Mouse (Mus musculus): Measurements from ENCODE around the gene Celf2. TPM values are rescaled to one million over a fixed set of nuclear protein-coding genes. Genes with fewer than 3 reads are reported as not detected.
A peak's percentile ranks its signal among the peaks of the same experiment; 100 is the strongest.

Celf2 gene
- polyA plus RNA-seq, 1 experiment from 2014 or later: 52.6 TPM

DNA sequence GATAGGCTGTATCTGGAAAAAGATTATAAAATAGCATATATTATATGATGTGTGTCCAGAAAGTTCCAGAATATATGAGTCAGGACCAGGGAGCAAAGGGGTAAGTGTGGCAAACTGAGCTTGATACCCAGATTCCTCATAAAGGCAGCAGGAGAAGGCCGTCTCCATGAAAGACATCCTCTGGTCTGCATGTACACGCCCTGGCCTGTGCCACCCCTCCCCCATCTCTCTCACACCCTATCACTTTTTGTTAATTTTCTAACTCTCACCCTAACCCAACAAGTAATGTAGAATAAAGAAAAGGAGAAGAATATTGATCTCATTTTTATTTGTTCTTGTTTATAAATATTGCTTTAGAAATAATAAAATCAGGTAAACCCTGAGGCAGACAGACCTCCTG is 430.0 kb downstream of the Celf2 start:
- ATAC-seq (ENCODE audit: insufficient read depth, low FRiP score): no peak
- Histone ChIP-seq H3K4me2 (ENCODE audit: low read depth, low read length) (no peak overlapping the region), H3K4me1 (ENCODE audit: control insufficient read depth, insufficient read depth, low read length) (peaks cover 20% of the 10 kb centered on the region), H3K27me3 (ENCODE audit: control insufficient read depth, insufficient read depth, low read length) (no peaks in the 10 kb centered on the region), H3K27ac (ENCODE audit: low read length) (no peak overlapping the region), H3K4me3 (replicated peaks; ENCODE audit: low read length) (no peak overlapping the region), H3K36me3 (ENCODE audit: control insufficient read depth, insufficient read depth, low read length) (peaks cover 10% of the 10 kb centered on the region; the same call in 1 of the 2 replicates), H3K9me3 (replicated peaks; ENCODE audit: control insufficient read depth, low read length) (peaks cover 13% of the 10 kb centered on the region), H3K9ac (ENCODE audit: low read length) (no peak overlapping the region)
- WGBS: 80% methylated on average over 2 of the region's 2 CpGs

DNA sequence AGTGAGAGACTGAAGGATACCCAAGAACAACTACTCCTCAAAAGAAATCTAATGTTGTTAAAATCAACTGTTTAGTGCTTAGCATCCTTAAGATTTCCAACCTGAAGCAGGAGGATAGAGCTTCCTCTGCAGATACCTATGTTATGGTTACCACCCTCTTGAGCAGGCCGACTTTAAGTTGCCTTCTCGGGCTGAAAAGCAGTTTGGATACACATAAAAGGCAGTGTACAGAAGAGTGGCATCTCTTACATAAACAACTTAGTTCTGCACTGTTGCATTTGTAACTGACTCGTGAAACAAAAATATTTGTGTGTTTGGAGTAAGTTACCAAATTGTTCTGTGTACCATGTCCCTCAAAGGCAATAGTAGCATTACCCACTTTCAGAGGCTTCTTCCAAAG is 435.6 kb downstream of the Celf2 start:
- Histone ChIP-seq H3K9me3 (replicated peaks; ENCODE audit: control insufficient read depth, low read length) (peaks cover 13% of the 10 kb centered on the region), H3K36me3 (ENCODE audit: control insufficient read depth, insufficient read depth, low read length) (peaks cover 10% of the 10 kb centered on the region; the same call in 1 of the 2 replicates), H3K27ac (ENCODE audit: low read length) (no peak overlapping the region), H3K4me3 (replicated peaks; ENCODE audit: low read length) (no peak overlapping the region), H3K4me1 (ENCODE audit: control insufficient read depth, insufficient read depth, low read length) (peaks cover 9% of the 10 kb centered on the region), H3K4me2 (ENCODE audit: low read depth, low read length) (no peak overlapping the region), H3K27me3 (ENCODE audit: control insufficient read depth, insufficient read depth, low read length) (no peaks in the 10 kb centered on the region), H3K9ac (ENCODE audit: low read length) (no peak overlapping the region)
- no peak for ATAC-seq (ENCODE audit: insufficient read depth, low FRiP score)
- 55% methylated on average over 3 of the region's 3 CpGs for WGBS

DNA sequence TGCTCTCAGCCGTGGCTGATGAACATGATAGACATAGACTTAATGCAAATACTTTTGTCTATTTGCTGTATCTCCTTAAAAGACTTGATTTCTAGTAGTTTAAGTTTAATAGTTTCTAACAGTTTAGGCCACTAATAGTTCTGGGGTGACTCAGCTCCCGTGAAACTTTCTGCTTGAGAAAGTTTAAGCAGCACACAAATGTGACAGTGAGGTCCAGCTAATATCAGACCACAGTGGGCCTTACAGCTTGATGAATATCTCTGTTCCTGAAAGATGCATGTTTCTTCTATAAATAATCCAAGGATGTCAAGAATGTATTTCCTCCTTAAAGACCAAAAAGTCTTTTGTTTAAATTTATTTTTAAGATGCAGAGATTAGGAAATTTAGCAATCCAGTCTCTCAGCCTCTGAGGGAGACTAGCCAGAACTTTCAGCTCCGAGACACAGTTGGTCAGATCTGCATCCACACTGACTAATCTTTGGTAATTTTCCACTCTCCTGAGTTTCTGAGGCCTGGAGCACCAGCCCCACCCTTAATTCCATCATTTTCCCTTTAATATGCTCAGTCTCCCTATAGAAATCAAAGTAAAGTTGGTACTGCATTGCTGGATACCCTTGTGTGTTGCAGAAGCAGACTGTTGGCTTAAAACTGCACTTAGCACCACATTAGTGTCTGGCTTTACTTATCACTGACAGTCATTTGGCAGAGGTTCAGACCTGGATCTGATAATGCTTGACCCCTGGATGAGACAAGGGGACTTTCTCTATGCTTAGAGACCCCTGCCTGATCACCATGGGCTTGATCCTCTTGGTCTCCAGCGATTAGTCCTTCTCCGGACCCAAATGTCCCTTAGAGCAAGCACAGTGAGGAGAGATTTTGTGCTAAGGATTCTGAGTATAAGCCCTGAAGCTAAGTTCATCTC is 436.8 kb downstream of the Celf2 start:
- no peaks in the 10 kb centered on the region for H3K27me3 ChIP-seq (ENCODE audit: control insufficient read depth, insufficient read depth, low read length)
- peaks cover 10% of the 10 kb centered on the region; the same call in 1 of the 2 replicates for H3K36me3 ChIP-seq (ENCODE audit: control insufficient read depth, insufficient read depth, low read length)
- H3K4me1 ChIP-seq (ENCODE audit: control insufficient read depth, insufficient read depth, low read length): peaks cover 9% of the 10 kb centered on the region
- H3K4me3 ChIP-seq (replicated peaks; ENCODE audit: low read length): no peak overlapping the region
- WGBS: 59% methylated on average over 5 of the region's 5 CpGs
- peaks cover 11% of the 10 kb centered on the region for H3K9me3 ChIP-seq (replicated peaks; ENCODE audit: control insufficient read depth, low read length)
- no peak for ATAC-seq (ENCODE audit: insufficient read depth, low FRiP score)
- peak overlapping the region; percentile 60 for H3K27ac ChIP-seq (ENCODE audit: low read length)
- H3K4me2 ChIP-seq (ENCODE audit: low read depth, low read length): no peak overlapping the region
- no peak overlapping the region for H3K9ac ChIP-seq (ENCODE audit: low read length)

DNA sequence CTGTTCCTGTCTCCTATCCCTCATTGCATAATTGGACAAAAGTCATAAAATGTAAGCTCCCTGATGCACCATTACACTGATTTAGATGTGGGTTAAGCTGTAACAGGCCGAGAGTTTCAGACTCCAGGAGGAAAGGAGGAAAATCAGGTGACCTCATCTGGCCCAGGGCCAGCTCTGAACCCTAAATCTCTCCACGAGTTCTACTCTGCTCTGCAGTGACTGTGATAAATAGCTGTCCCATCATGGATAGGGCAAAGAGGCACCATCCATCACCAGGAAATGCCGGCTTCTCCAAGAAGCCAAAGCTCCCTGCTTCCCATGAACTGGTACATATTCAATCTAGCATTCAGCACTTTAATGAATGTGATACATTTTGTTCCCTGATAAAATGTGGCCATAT is 439.9 kb downstream of the Celf2 start:
- Histone ChIP-seq H3K4me2 (ENCODE audit: low read depth, low read length) (no peak overlapping the region), H3K27me3 (ENCODE audit: control insufficient read depth, insufficient read depth, low read length) (no peaks in the 10 kb centered on the region), H3K36me3 (ENCODE audit: control insufficient read depth, insufficient read depth, low read length) (no peaks in the 10 kb centered on the region), H3K9ac (ENCODE audit: low read length) (no peak overlapping the region), H3K4me3 (replicated peaks; ENCODE audit: low read length) (no peak overlapping the region), H3K4me1 (ENCODE audit: control insufficient read depth, insufficient read depth, low read length) (peaks cover 9% of the 10 kb centered on the region), H3K27ac (ENCODE audit: low read length) (no peak overlapping the region), H3K9me3 (replicated peaks; ENCODE audit: control insufficient read depth, low read length) (no peaks in the 10 kb centered on the region)
- WGBS: 34% methylated on average over 3 of the region's 3 CpGs
- ATAC-seq (ENCODE audit: insufficient read depth, low FRiP score): no peak

DNA sequence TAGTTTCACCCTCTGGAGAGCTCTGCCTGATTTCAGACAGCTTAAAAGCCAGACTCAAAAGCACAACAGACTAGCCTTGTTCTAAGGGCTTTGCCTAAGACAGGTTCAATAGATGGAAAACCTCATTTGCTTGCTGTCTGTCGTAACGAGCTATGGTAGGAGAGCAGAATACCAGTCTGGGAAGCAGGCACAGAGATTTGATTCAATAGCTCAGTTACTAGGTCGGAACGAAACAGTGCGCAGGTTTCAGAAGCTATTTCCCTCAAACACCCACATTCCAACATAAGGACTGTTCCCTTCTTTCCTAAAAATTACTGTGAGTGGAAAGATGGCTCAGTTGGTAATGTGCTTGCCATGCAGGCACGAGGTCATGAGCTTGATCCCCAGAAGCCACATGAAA is 441.1 kb downstream of the Celf2 start:
- WGBS: 88% methylated on average over 6 of the region's 6 CpGs
- Histone ChIP-seq H3K4me1 (ENCODE audit: control insufficient read depth, insufficient read depth, low read length) (peaks cover 17% of the 10 kb centered on the region), H3K9me3 (replicated peaks; ENCODE audit: control insufficient read depth, low read length) (no peaks in the 10 kb centered on the region), H3K4me2 (ENCODE audit: low read depth, low read length) (no peak overlapping the region), H3K27ac (ENCODE audit: low read length) (no peak overlapping the region), H3K9ac (ENCODE audit: low read length) (no peak overlapping the region), H3K27me3 (ENCODE audit: control insufficient read depth, insufficient read depth, low read length) (no peaks in the 10 kb centered on the region), H3K36me3 (ENCODE audit: control insufficient read depth, insufficient read depth, low read length) (no peaks in the 10 kb centered on the region), H3K4me3 (replicated peaks; ENCODE audit: low read length) (no peak overlapping the region)
- ATAC-seq (ENCODE audit: insufficient read depth, low FRiP score): no peak

DNA sequence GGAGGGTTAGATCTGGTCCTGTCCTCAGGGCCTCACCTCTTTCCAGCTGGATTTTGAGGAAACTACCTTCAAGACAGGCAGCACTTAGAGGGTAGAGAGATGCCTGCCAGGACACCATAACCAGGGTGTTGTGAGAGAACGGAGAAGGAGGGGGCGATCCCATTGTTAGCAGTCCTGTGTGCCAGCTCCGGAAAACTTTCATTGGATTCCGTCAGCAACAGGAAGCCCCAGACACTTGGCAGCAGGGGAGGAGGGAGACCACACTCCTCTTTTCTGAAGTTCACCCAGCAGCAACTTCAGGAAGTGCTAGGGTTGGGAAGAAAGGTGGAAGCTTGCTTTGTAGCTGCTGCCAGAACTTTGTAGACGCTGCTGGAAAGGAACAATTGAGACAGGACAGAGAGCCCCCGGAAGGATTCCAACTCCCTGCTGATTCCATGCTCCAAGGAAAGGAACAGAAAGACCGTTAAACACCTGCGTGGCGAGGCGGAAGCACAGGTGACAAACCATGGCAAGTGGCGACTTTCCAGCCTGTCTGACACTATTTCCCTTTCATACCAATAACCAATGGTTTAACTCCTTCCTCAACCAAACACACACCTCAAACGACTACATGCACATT is 445.7 kb downstream of the Celf2 start:
- no peaks in the 10 kb centered on the region for H3K27me3 ChIP-seq (ENCODE audit: control insufficient read depth, insufficient read depth, low read length)
- H3K4me1 ChIP-seq (ENCODE audit: control insufficient read depth, insufficient read depth, low read length): peaks cover 11% of the 10 kb centered on the region
- H3K4me2 ChIP-seq (ENCODE audit: low read depth, low read length): peak overlapping the region; percentile 23; the same call in 1 of the 2 replicates
- no peak for ATAC-seq (ENCODE audit: insufficient read depth, low FRiP score)
- no peak overlapping the region for H3K4me3 ChIP-seq (replicated peaks; ENCODE audit: low read length)
- 38% methylated on average over 12 of the region's 12 CpGs for WGBS
- H3K9me3 ChIP-seq (replicated peaks; ENCODE audit: control insufficient read depth, low read length): no peaks in the 10 kb centered on the region
- no peaks in the 10 kb centered on the region for H3K36me3 ChIP-seq (ENCODE audit: control insufficient read depth, insufficient read depth, low read length)
- peak overlapping the region; percentile 9; the same call in 1 of the 2 replicates for H3K27ac ChIP-seq (ENCODE audit: low read length)
- H3K9ac ChIP-seq (ENCODE audit: low read length): peak overlapping the region; percentile 43

DNA sequence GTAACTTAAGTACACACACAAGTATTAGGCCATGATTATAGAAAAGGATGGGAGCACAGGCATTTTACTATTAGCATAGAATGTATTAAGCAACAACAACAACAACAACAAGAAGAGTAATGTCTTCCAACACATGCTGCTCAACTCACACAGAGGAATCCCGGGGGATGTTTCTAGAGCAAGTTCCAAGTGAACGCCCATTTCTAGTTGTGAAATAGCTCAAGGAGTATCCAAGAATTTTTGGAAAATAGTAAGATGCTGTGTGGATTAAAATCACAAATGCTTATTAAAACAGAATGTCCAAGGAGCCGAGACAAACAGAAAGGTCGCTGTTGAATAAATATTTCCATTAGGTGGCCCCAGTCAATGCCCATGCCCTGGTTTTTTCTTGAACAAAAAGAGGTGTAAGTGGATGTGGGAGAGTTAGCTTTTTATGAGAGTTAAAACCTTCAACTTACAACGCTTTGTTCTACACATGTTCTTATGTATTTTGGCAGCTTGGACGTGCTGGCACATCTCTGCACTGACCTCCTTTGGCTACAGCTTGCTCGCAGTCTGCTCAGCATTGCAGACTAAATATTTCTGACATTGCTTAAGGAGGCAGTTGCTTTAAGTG is 448.8 kb downstream of the Celf2 start:
- Histone ChIP-seq H3K27ac (ENCODE audit: low read length) (peak overlapping the region; percentile 43; the same call in 1 of the 2 replicates), H3K4me2 (ENCODE audit: low read depth, low read length) (no peak overlapping the region), H3K9me3 (replicated peaks; ENCODE audit: control insufficient read depth, low read length) (no peaks in the 10 kb centered on the region), H3K27me3 (ENCODE audit: control insufficient read depth, insufficient read depth, low read length) (no peaks in the 10 kb centered on the region), H3K4me1 (ENCODE audit: control insufficient read depth, insufficient read depth, low read length) (peaks cover 14% of the 10 kb centered on the region), H3K4me3 (replicated peaks; ENCODE audit: low read length) (no peak overlapping the region), H3K9ac (ENCODE audit: low read length) (no peak overlapping the region), H3K36me3 (ENCODE audit: control insufficient read depth, insufficient read depth, low read length) (no peaks in the 10 kb centered on the region)
- 51% methylated on average over 7 of the region's 7 CpGs for WGBS
- peak; percentile 53; the same call in 1 of the 2 replicates for ATAC-seq (ENCODE audit: insufficient read depth, low FRiP score)

DNA sequence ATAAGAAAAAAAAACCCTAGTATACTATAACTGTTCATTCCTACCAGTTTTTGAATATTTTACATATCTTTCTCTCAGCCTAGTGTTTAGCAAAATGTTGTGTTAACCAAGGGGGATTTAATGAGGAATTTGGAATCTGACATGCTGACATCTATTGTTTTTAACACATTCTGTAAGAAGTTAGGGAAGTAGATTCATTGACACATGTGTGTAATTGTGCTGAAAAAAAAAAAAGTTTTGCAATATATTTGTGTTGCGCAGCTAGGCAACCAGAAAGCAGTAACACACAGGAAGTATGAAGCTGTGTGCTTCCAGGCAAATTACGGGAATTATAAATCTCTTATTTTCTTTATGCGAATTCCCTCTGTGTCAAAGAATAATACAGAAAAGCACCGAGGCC is 453.0 kb downstream of the Celf2 start:
- Histone ChIP-seq H3K27ac (ENCODE audit: low read length) (no peak overlapping the region), H3K4me1 (ENCODE audit: control insufficient read depth, insufficient read depth, low read length) (peaks cover 5% of the 10 kb centered on the region; the same call in 1 of the 2 replicates), H3K36me3 (ENCODE audit: control insufficient read depth, insufficient read depth, low read length) (no peaks in the 10 kb centered on the region), H3K4me2 (ENCODE audit: low read depth, low read length) (no peak overlapping the region), H3K27me3 (ENCODE audit: control insufficient read depth, insufficient read depth, low read length) (no peaks in the 10 kb centered on the region), H3K9me3 (replicated peaks; ENCODE audit: control insufficient read depth, low read length) (no peaks in the 10 kb centered on the region), H3K4me3 (replicated peaks; ENCODE audit: low read length) (no peak overlapping the region), H3K9ac (ENCODE audit: low read length) (no peak overlapping the region)
- 66% methylated on average over 4 of the region's 4 CpGs for WGBS
- no peak for ATAC-seq (ENCODE audit: insufficient read depth, low FRiP score)

DNA sequence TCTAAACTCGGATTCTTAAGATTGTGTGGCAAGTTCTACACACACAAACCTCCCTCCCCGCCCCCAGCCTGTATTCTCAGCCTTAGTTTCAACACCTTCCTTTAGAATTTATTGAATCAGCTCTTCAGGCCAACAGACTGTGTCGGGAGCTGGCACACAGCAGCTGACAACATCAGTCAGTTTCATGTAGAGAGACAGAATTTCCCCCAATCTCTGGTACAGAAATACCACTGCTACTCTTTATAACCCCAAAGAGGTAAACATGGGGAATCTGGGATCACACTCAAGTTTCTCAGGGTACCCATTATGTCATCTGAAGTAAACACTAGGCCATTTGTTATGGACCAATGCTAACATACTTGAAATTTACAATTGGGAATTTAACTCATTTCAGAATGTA is 453.4 kb downstream of the Celf2 start:
- no peak overlapping the region for H3K4me3 ChIP-seq (replicated peaks; ENCODE audit: low read length)
- H3K4me1 ChIP-seq (ENCODE audit: control insufficient read depth, insufficient read depth, low read length): peaks cover 5% of the 10 kb centered on the region; the same call in 1 of the 2 replicates
- no peak overlapping the region for H3K4me2 ChIP-seq (ENCODE audit: low read depth, low read length)
- H3K27me3 ChIP-seq (ENCODE audit: control insufficient read depth, insufficient read depth, low read length): no peaks in the 10 kb centered on the region
- no peak for ATAC-seq (ENCODE audit: insufficient read depth, low FRiP score)
- no peaks in the 10 kb centered on the region for H3K9me3 ChIP-seq (replicated peaks; ENCODE audit: control insufficient read depth, low read length)
- no peak overlapping the region for H3K9ac ChIP-seq (ENCODE audit: low read length)
- no peak overlapping the region for H3K27ac ChIP-seq (ENCODE audit: low read length)
- H3K36me3 ChIP-seq (ENCODE audit: control insufficient read depth, insufficient read depth, low read length): no peaks in the 10 kb centered on the region
- WGBS: 46% methylated on average over 3 of the region's 3 CpGs
